Mouse (Mus musculus) testis, adult 2 months (tissue): ENCODE data around the gene Usp29.

ENCODE experiments used
- CTCF ChIP-seq: fragments of 200-500 bp; IDR thresholded peaks from 2 replicates; pipeline ENCODE4 v1.5.1; 2012; ENCODE audit warnings: low read depth, mild to moderate bottlenecking, inconsistent platforms, low read length, moderate library complexity; ENCODE audit not compliant: control insufficient read depth, insufficient read depth, insufficient replicate concordance
- POLR2A ChIP-seq: fragments of 200-500 bp; IDR thresholded peaks from 2 replicates; pipeline ENCODE4 v1.6.1; 2012; ENCODE audit warnings: low read depth, mild to moderate bottlenecking, inconsistent platforms, low read length, moderate library complexity; ENCODE audit not compliant: control insufficient read depth

DNA sequence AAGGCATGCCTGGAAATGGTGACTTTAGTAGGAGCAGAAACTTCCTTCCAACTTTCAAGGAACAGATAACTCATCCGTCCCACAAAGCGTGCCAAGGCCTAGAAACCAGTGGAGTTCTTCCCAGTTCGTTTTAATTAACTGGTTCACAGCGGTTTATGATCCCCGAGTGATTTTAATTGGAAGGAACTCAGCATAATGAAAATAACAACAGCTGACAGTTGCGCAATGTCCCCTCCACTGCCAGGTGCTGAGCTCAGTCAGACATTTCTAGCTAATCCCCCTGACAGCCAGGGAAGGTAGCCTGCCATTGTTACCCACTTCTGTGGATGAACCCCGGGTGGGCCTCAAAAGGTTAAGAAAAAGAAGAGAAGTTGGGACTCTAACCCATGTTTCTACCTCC is 18.8 kb downstream of the Usp29 start:
- TF ChIP-seq CTCF = no peak
- no peak for TF ChIP-seq POLR2A
